Mouse (Mus musculus) layer of hippocampus, adult 8-10 months (tissue): ENCODE measurements around the gene Ruvbl2. TPM values are rescaled to one million over a fixed set of nuclear protein-coding genes. Genes with fewer than 3 reads are reported as not detected.

ENCODE experiments used
- DNase-seq, 2 experiments: peaks; one replicate each; pipeline ENCODE4 v3.0.0; 2022; ENCODE audit warnings: low spot score in 2 of 2
- total RNA-seq, 4 experiments: library from RNA; stranded (reverse); gene quantifications; 2 replicates each; pipeline ENCODE4 v1.2.4; 2022

Ruvbl2 gene
- total RNA-seq, 4 experiments from 2014 or later, result 31.7 to 38.7 (median 35.4) TPM

GRCm38 (mm10) chr7:45461326-45461725 lies 23.4 kb upstream of the Ruvbl2 start:
- no peak for DNase-seq

DNA sequence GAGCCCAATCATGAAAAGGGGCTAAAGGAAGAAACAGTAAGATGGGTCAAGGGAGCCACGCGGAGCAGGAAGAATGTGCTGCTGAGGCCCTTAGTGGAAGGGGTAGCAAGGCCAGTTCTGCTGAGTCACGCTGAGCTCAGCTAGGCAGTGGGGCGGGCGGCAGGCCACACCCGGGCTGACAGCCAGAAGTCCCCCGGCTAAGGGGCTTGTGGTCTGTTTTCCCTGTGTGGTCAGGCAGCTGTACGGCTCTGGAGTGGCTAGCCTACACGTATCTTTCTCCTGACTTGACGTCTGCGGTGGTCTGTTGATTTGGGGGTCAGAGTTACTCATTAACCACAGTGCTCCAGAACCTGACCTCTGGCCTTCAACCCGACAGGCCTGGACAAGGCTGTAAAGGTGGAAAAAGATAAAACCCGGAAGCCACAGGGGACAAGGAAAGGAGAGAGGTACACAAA lies 23.0 kb upstream of the Ruvbl2 start:
- no peak for DNase-seq

GRCm38 (mm10) chr7:45460377-45460776 lies 22.5 kb upstream of the Ruvbl2 start:
- no peak for DNase-seq

DNA sequence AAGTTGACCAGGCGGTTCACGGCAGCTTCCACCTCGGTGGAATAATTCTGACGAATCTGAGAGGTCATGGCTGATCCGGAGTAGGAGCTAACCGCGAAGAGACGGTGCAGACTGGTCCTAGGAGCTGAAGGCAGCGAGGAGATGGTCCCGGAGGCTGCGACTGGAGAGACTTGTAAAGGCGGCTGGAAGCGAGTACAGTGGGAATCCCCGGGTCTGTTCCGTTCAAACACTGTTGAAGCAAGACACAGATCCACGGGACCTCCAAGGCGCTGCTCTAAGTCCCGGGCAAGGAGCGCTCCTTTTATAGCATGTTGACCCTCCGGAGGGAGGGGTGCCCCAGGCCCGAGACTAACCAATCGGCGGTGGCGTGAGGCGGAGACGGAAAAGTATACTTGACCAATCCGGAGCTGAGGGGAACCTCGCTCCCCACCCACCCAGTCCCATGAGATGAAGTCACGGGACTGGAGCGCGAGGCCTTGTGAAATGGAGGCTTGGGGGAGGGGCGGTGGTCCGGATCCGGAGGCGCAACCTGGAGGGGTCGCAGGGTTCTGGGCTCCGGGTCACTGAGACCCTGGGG lies 21.8 kb upstream of the Ruvbl2 start, which contains the start of gene Ftl1:
Gene Ftl1, minus strand, starts transcription at position 321 of the 577 bp plus-strand sequence.
- peak; percentile 97 to 98 for DNase-seq

- DNase-seq, result peak; percentile 68 to 71
Observed at GRCm38 (mm10) chr7:45458748-45459563, 21.1 kb upstream of the Ruvbl2 start.

DNA sequence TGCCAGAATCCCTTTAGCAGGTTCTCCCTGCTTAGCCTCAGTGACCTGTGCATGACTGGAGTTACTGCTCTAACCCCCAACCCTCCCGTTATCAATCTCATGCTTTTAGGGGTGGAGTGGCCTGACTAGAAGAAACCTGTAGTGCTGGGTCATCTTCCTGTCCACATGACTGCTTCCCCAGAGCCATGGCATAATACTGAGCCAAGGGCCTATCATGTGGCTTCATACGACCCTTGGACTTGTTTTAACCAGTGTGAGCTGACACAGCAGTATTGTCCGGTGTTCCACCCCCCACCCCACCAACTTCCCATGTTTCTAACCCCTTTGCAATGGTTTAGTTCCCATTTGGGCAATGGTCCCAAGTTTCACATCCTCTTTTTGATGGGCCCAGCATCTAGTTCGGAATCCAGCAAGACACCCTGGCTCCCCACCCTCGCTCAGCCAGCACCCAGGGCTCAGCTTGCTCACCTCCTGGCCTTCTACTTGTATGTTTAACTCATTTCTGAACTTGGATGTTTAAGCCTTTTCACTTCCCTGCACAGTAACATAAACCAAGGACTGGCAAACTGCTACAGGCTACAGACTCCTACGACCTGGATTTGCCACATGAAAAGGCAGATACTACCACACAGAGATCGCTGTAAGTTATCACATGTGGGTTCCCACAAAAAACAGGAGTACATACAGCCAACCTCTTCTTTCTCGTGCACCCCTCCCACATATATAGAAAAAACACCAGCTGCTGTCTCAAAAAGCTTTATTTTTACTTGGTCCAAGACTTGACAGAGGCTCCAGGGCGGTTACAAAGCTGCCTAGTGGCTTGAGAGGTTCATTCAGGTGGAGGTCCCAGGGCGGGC lies 19.5 kb upstream of the Ruvbl2 start:
- no peak for DNase-seq

GRCm38 (mm10) chr7:45456721-45457203 lies 18.9 kb upstream of the Ruvbl2 start:
- no peak for DNase-seq

- no peak for DNase-seq
Observed at GRCm38 (mm10) chr7:45455932-45456696, 18.2 kb upstream of the Ruvbl2 start.

DNA sequence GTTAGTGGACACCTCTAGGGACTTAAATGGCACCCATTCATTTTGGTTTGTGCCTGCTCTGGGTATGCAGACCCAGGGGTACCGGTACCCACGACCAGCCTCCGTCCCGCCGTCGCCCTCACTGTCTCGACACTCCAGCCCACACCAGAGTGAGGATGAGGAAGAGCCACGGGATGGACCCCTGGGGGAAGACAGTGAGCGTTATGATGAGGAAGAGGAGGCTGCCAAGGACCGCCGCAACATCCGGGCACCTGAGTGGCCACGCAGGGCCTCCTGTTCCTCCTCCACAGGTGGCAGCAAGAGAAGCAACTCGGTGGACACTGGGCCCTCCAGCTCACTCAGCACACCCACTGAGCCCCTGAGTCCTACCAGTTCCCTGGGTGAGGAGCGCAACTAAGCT lies 17.1 kb upstream of the Ruvbl2 start:
- DNase-seq, result no peak

- DNase-seq, result peak; percentile 78 to 89
Observed at GRCm38 (mm10) chr7:45451344-45451982, 13.6 kb upstream of the Ruvbl2 start.

DNA sequence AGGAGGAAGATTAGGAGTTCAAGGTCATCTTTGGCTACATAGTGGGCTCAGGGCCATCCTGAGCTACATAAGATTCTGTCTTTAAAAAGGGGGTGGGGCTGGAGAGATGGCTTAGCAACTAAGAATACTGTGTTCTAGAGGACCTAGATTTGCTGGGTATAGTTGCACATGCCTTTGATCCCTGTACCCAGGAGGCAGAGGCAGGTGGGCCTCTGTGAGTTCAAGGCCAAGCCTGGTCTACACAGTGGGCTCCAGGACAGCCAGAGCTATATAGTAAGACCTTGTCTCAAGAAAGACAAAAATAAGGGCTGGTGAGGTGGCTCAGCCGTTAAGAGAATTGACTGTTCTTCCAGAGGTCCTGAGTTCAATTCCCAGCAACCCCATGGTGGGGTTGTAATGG lies 12.1 kb upstream of the Ruvbl2 start:
- no peak for DNase-seq

- no peak for DNase-seq
Observed at GRCm38 (mm10) chr7:45447325-45447990, 9.6 kb upstream of the Ruvbl2 start.

GRCm38 (mm10) chr7:45446589-45446988 lies 8.7 kb upstream of the Ruvbl2 start:
- no peak for DNase-seq

DNA sequence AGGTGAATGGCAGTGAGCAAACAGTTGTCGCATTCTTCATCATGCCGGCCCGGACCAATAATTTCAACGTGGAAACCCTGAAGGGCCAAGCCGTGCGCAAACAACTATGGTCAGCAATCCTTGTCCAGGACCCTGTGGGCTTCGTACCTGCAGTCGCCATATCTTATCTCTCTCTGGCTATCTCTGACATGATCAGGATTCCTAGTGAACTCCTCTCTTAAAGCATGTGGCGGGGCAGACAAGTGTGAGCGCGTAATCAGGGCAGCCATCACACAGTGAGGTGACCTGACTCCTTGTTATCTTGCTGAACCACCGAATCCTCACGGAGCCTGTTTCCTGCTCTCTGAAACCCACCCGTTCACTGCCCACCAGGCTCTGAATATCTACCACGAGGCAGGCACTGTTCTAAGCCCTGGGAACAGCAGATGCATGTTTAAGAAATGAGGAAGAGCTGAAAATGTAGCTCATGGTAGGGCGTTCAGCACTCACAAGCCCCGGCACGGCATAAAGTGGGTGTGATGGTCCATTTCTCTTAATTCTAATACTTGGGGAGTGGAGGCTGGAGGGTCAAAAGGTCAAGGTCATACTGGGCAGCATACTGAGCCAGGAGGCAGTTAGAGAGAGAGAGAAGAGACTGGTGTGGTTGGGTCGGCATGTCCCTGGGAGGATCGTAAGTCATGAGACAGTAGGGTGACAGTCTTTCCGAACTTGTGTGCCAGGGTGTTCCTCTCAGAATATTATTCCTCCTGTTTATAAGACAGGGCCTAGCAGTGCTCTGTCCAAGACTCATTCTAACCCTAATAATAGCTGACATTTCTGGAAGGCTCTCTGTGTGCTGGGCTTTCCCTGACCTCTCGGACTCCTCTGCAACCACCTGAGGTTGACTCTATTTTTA lies 5.9 kb upstream of the Ruvbl2 start:
- no peak for DNase-seq

DNA sequence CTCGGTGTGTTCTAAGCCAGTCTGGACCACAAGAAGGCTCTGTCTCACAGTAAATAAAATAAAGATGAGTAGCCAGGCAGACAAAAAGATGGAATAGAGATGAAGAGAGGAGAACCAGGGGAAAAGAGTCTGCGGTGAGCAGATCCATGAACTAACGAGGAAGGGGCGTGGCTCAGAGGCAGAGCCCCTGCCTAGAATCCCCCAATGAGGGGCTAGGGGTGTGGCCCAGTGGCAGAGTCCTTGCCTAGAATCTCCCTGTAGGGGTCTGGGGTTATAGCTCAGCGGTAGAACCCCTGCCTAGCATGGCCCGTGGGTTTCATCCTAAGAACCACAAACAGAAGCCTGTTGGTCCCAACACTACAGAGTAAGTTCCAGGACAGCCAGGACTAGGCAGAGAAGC lies 850 bp downstream of the Ruvbl2 start:
- no peak for DNase-seq

- DNase-seq, result no peak
Observed at GRCm38 (mm10) chr7:45436444-45436843, 1.5 kb downstream of the Ruvbl2 start.

DNA sequence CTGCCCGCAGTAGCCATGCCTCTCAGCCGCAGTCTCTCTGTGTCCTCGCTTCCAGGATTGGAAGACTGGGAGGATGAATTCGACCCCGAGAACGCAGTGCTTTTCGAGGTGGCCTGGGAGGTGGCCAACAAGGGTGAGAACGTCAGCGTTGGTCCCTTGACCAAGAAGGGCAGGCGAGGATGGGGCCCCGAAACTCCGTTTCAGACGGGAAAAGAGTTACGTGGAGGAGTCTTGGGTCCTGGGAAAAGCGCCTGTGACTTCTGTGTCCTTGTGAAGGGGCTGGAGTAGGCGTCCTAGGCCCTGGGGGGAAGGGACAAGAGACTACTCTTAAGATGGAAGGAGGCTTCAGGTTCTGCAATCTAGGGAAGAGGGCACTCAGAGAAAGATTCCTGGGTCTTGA lies 2.9 kb downstream of the Ruvbl2 start:
- no peak for DNase-seq

GRCm38 (mm10) chr7:45434203-45435015 lies 3.5 kb downstream of the Ruvbl2 start, which contains the start of gene Gys1:
TSS of gene Gys1 (plus strand) at chr7:45434844.
- DNase-seq, result peak; percentile 100
